Mouse (Mus musculus) brain, adult 10 weeks (tissue): ENCODE measurements around the gene Awat2. TPM values are rescaled to one million over a fixed set of nuclear protein-coding genes. Genes with fewer than 3 reads are reported as not detected.

Source experiments
- polyA plus RNA-seq: library from polyadenylated mRNA; stranded (reverse); fragments of 350-450 nt; fragmentation: Illumina TruSeq; extraction: RNeasy Lipid Tissue Mini Kit (QIAGEN cat#74804); gene quantifications from one replicate; pipeline ENCODE4 v1.2.3, GENCODE M21; 2015; ENCODE audit warnings: low read depth, low replicate concordance

The Awat2 gene
- polyA plus RNA-seq: not detected

DNA sequence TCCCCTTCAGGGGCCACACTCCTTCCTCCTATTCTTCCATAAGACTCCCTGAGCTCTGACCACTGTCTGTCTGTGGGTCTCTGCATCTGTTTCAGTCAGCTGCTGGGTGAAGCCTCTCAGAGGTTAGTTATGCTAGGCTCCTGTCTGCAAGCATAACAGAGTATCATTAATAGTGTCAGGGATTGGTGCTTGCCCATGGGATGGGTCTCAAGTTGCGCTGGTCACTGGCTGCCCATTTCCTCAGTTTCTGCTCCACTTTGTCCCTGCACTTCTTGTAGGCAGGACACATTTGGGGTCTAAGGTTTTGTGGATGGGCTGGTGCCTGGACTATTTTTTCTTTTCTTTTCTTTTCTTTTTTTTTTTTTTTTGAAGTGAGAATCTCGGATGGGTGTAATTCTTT is at the start of gene Awat2:
TSS of gene Awat2 (minus strand) at position 101 of the 400 bp plus-strand sequence.

DNA sequence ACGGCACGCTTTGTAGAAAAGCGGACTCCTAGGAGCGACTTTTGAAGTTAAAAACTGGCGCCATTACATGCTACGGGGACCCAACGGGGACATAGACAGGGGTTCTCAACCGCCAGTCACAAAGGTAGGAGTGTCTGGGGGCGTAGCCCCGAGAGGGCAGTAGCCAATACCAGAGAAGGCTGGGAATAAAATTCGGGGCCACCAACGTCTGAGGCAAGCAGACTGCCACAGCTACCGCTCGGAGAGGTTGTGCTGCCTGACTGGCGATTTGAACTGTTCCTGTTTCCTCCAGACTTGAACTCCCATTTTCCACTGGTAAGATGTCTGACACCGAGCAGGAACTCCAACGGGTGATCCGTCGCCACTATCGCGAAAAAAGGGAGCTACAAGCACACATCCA is 13.8 kb downstream of the Awat2 start, which contains the start of gene Otud6a:
TSS of gene Otud6a (plus strand) at position 321 of the 400 bp plus-strand sequence.

Other genes starting within 250 kb of the Awat2 start
- gene Otud6a, start 13.7 kb downstream of the Awat2 start, polyA plus RNA-seq: not detected
- gene Igbp1, start 51.6 kb upstream of the Awat2 start, polyA plus RNA-seq: 66.3 TPM
- 0.59 TPM for gene Dgat2l6, start 82.1 kb upstream of the Awat2 start, polyA plus RNA-seq
- gene Awat1, start 129.5 kb upstream of the Awat2 start, polyA plus RNA-seq: not detected
- gene P2ry4, start 152.2 kb upstream of the Awat2 start, polyA plus RNA-seq: not detected
- 1.4 TPM for gene Arr3, start 162.8 kb upstream of the Awat2 start, polyA plus RNA-seq
- gene Kif4, start 183.0 kb upstream of the Awat2 start, polyA plus RNA-seq: 0.58 TPM
- gene Pdzd11, start 183.9 kb upstream of the Awat2 start, polyA plus RNA-seq: 74.7 TPM